Mouse (Mus musculus): ENCODE data around the gene Hmgb4. TPM values are rescaled to one million over a fixed set of nuclear protein-coding genes. Genes with fewer than 3 reads are reported as not detected.

Hmgb4 gene
- polyA plus RNA-seq, 1 experiment from 2014 or later: not detected

DNA sequence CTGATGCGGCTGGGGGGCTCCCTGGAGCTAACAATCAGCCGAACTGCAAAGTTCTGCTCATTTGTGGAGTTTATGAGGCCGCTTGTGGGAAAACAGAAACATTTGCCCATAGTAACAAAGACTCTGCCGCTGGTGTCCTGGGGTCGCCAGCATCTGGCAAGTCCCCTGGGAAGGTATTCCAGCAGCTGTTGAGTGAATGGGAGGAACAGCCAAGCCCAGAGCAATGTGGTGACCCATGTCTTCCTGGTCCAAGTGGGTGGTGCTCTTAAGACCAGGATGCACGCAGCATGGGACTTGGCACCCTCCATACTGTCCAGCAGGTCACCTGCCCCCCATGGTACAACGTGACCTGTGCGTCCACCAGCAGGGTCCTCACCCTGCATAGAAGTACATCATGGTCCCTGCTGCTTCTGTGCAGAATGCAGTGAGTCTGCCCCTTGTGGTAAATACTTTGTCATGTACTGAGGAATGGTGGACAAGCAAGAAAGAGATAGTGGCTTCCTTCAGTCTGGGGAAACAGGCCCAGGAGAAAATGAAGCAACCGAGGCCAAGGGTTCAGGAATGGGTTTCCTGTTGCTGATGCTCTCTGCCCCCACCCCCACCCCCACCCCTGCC, 8.6 kb upstream of the Hmgb4 start:
- Histone ChIP-seq H3K4me1 (replicated peaks) (0 out of 2 replicates have a peak, but pooled peaks cover 6% of the 10 kb centered on the region), H3K27ac (0 out of 2 replicates have a peak overlapping the region, but pooled peaks have one; percentile 26), H3K36me3 (no peaks in the 10 kb centered on the region), H3K9me3 (peaks cover 6% of the 10 kb centered on the region), H3K4me3 (replicated peaks) (no peak overlapping the region), H3K4me2 (no peak overlapping the region), H3K27me3 (no peaks in the 10 kb centered on the region; the same call in 1 of the 2 replicates), H3K9ac (replicated peaks) (no peak overlapping the region)
- ATAC-seq (ENCODE audit: insufficient number of reproducible peaks, insufficient read depth, low FRiP score, low TSS enrichment, low read depth): no peak
- WGBS: 62% methylated on average over 9 of the region's 9 CpGs

DNA sequence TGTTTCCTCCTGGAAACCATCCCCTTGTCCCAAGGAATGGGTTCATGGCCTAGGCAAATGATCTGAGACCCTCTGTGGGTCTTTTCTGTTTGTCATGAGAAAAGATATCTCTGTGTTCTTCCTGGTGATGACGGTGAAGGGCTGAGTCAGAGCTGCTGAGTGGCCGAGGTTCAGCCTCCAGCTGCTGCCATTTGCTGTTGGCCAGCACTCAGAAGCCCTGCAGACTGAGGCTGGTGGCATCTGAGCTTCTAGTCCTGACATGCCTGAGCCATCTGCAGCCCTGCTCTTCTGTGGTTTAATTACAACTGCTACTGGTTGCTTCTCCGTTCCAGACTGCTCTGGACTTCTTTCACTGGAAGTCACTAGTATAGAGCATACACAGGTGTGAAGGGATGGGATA, 4.6 kb upstream of the Hmgb4 start:
- WGBS: 76% methylated on average over 3 of the region's 3 CpGs
- Histone ChIP-seq H3K9ac (replicated peaks) (no peak overlapping the region), H3K27ac (no peak overlapping the region), H3K4me2 (no peak overlapping the region), H3K27me3 (no peaks in the 10 kb centered on the region), H3K9me3 (peaks cover 6% of the 10 kb centered on the region), H3K4me1 (replicated peaks) (0 out of 2 replicates have a peak, but pooled peaks cover 6% of the 10 kb centered on the region), H3K36me3 (no peaks in the 10 kb centered on the region), H3K4me3 (replicated peaks) (no peak overlapping the region)
- ATAC-seq (ENCODE audit: insufficient number of reproducible peaks, insufficient read depth, low FRiP score, low TSS enrichment, low read depth): no peak

DNA sequence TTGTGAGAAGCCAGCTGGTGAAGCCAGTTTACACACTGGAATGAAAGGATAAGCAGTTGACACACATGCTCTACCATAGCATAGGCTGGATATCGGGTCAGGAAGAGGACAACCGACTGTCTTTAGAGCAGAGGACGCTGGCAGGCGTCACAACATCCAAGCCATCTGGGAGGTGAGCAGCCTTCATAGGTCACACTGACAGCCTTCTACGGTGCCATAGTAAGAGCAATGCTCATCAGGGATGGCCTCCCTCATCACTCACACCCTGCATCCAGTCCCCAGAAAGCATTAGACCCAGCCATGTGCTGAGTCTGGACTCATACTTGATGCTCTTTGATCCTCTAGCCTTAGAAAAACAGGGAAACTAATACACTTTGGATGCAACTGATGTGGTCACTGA, 3.7 kb upstream of the Hmgb4 start:
- no peak overlapping the region for H3K9ac ChIP-seq (replicated peaks)
- no peaks in the 10 kb centered on the region for H3K27me3 ChIP-seq
- 92% methylated on average over 5 of the region's 5 CpGs for WGBS
- no peak overlapping the region for H3K4me3 ChIP-seq (replicated peaks)
- no peak for ATAC-seq (ENCODE audit: insufficient number of reproducible peaks, insufficient read depth, low FRiP score, low TSS enrichment, low read depth)
- peaks cover 6% of the 10 kb centered on the region for H3K9me3 ChIP-seq
- H3K36me3 ChIP-seq: no peaks in the 10 kb centered on the region
- no peak overlapping the region for H3K4me2 ChIP-seq
- H3K4me1 ChIP-seq (replicated peaks): 0 out of 2 replicates have a peak, but pooled peaks cover 6% of the 10 kb centered on the region
- H3K27ac ChIP-seq: no peak overlapping the region

DNA sequence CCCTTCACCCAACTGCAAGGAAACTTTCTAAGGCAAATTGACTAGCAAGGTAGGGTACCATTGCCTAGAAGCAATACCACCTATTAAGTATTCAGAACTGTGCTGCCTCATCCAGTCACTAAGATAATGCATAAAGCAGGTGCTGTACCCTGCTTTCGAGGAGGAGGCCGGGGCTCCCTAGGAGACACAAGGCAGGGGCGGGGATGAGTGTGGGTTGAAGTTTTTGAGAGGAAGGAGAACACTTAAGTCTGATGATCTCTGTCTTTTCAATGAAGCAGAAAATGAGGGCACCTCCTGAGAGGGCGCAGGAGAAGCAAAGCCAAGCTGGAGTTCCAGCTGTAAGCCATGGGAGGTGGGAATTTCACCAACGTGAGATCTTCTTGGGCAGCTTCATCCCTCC, 1.5 kb downstream of the Hmgb4 start:
- 82% methylated on average over 5 of the region's 5 CpGs for WGBS
- no peak overlapping the region for H3K4me2 ChIP-seq
- no peak for ATAC-seq (ENCODE audit: insufficient number of reproducible peaks, insufficient read depth, low FRiP score, low TSS enrichment, low read depth)
- H3K9ac ChIP-seq (replicated peaks): no peak overlapping the region
- no peak overlapping the region for H3K27ac ChIP-seq
- H3K9me3 ChIP-seq: no peaks in the 10 kb centered on the region
- H3K27me3 ChIP-seq: no peaks in the 10 kb centered on the region
- no peaks in the 10 kb centered on the region for H3K4me1 ChIP-seq (replicated peaks)
- H3K4me3 ChIP-seq (replicated peaks): no peak overlapping the region
- no peaks in the 10 kb centered on the region for H3K36me3 ChIP-seq

DNA sequence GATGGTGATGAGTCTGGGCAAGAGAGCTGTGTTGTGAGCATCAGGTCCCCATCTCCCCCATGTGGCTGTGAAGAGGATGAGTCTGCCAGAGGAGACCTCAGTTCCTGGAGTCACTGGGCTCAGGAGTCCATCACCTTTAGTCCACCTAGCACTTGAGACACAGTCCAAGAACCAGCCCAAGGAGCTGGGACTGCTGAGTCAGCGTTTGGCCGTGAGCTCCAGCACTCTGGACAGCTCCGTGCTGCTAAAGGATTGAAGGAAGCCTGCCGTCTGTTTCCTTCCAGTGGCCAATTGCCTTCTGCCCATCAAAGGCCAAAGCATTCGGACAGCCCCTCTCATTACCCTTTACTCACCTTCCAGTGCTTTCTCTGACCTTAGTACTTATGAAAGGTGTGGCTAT, 12.1 kb downstream of the Hmgb4 start:
- no peak overlapping the region for H3K27ac ChIP-seq
- ATAC-seq (ENCODE audit: insufficient number of reproducible peaks, insufficient read depth, low FRiP score, low TSS enrichment, low read depth): no peak
- no peak overlapping the region for H3K4me3 ChIP-seq (replicated peaks)
- H3K4me2 ChIP-seq: no peak overlapping the region
- H3K9ac ChIP-seq (replicated peaks): no peak overlapping the region
- 5% methylated on average over 5 of the region's 5 CpGs for WGBS
- H3K9me3 ChIP-seq: no peaks in the 10 kb centered on the region
- no peaks in the 10 kb centered on the region for H3K36me3 ChIP-seq
- no peaks in the 10 kb centered on the region; the same call in 1 of the 2 replicates for H3K27me3 ChIP-seq
- no peaks in the 10 kb centered on the region for H3K4me1 ChIP-seq (replicated peaks)

DNA sequence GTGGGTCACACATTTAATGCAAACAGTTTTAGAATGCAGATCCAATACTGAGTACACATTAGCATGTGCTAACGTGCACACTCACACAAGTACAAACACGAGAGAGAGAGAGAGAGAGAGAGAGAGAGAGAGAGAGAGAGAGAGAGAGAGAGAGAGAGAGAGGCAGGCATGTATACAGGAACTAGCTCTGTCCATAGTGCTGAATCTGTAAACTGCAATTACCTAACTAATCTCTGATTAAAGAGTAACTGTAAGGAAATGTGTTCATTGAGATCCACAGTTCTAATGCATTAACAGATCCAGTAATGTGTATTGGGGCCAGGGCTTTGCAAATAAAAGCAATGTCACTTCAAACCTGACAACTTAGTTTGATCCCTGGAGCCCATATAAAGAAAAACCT, 15.6 kb downstream of the Hmgb4 start:
- H3K36me3 ChIP-seq: no peaks in the 10 kb centered on the region
- no peak overlapping the region for H3K27ac ChIP-seq
- ATAC-seq (ENCODE audit: insufficient number of reproducible peaks, insufficient read depth, low FRiP score, low TSS enrichment, low read depth): no peak
- H3K4me3 ChIP-seq (replicated peaks): no peak overlapping the region
- no peaks in the 10 kb centered on the region for H3K9me3 ChIP-seq
- no peaks in the 10 kb centered on the region for H3K4me1 ChIP-seq (replicated peaks)
- H3K9ac ChIP-seq (replicated peaks): no peak overlapping the region
- H3K4me2 ChIP-seq: no peak overlapping the region
- H3K27me3 ChIP-seq: no peaks in the 10 kb centered on the region
- 40% methylated on average over 2 of the region's 2 CpGs for WGBS

DNA sequence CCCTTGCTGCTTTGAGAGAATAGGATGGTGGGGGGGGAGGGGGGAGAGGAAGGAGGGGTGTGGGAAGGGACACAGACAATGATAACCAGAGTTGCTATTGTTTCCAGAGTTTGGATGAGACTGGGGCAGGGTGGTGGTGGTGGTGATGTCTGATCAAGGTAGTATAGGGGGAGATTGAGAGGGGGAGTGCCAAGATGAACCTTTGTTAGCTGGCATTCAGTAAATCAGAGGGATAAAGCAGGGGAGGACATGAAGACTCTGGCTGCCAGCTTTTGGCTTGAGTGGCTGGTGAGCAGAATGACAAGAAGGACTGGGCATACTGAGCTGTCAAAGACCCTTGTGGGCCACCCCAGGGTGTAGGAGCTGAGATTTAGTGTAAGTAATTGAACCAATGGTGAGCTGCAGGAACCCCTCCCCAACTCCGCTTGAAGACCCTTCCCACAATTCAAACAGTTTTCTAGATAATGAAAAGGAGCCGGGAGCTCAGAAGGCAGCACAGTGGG, 18.9 kb downstream of the Hmgb4 start:
- WGBS: 83% methylated on average over 2 of the region's 2 CpGs
- Histone ChIP-seq H3K4me1 (replicated peaks) (no peaks in the 10 kb centered on the region), H3K4me3 (replicated peaks) (no peak overlapping the region), H3K27ac (no peak overlapping the region), H3K27me3 (0 out of 2 replicates have a peak, but pooled peaks cover 6% of the 10 kb centered on the region), H3K9ac (replicated peaks) (no peak overlapping the region), H3K4me2 (no peak overlapping the region), H3K9me3 (no peaks in the 10 kb centered on the region), H3K36me3 (no peaks in the 10 kb centered on the region)
- ATAC-seq (ENCODE audit: insufficient number of reproducible peaks, insufficient read depth, low FRiP score, low TSS enrichment, low read depth): no peak

DNA sequence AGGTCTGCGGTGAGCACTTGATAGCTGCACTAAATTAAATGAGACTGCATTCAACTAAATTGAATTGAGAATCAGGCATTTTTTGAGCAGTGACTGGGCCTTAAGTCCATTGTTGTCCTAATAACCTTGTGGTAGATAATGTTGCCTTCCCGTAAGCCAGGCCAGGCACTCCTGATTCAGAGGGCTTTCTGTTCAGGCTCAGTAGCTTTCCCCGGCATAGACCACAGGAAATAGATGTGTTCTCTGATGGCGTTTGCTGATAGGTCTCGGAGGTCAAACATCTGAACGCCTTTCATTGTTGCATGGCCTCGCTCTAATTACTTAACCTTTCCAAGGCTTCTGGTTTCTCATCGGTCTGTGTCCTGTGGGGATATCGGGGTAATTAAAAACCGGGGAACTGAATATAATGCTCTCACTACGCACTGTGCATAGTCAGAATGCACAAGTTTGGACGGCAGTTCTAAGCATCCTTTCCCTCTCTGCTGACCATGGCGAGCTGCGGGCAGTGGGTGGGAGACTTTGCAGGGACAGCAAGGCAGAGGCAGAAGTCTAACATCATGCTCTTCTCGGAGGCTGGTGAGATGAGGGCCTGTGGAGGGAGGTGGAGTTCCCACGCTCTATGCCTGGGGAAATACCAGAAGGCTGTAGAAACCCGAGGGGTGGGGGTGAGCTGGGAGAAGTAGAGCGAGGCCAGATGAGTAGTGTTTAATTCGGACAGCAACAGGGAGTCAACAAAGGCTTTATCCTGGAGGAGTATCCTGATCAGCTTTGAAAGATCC, 19.5 kb downstream of the Hmgb4 start:
- H3K27ac ChIP-seq: no peak overlapping the region
- no peak overlapping the region for H3K4me3 ChIP-seq (replicated peaks)
- H3K9me3 ChIP-seq: no peaks in the 10 kb centered on the region
- no peaks in the 10 kb centered on the region for H3K36me3 ChIP-seq
- 59% methylated on average over 19 of the region's 19 CpGs for WGBS
- H3K4me2 ChIP-seq: no peak overlapping the region
- ATAC-seq (ENCODE audit: insufficient number of reproducible peaks, insufficient read depth, low FRiP score, low TSS enrichment, low read depth): no peak
- H3K9ac ChIP-seq (replicated peaks): no peak overlapping the region
- 0 out of 2 replicates have a peak, but pooled peaks cover 6% of the 10 kb centered on the region for H3K27me3 ChIP-seq
- no peaks in the 10 kb centered on the region for H3K4me1 ChIP-seq (replicated peaks)

DNA sequence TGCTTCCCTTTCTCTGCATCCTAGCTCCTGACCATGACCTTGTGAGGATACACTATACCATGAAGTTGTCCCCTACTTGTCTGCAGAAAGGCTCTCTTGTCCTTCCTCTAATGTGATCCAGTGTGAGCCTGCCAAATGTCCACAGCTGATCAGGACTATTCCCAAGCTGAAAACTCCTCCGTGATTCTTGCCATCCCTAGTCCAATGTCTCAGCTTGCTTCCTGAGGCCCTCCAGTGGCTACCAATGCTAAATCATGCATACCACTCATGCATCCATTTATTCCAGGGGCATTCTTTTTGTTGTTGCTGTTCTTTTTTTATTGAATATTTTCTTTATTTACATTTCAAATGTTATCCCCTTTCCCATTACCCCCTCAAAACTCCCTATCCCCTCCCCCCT, 21.6 kb downstream of the Hmgb4 start:
- WGBS: 74% methylated on average over 1 of the region's 1 CpGs

DNA sequence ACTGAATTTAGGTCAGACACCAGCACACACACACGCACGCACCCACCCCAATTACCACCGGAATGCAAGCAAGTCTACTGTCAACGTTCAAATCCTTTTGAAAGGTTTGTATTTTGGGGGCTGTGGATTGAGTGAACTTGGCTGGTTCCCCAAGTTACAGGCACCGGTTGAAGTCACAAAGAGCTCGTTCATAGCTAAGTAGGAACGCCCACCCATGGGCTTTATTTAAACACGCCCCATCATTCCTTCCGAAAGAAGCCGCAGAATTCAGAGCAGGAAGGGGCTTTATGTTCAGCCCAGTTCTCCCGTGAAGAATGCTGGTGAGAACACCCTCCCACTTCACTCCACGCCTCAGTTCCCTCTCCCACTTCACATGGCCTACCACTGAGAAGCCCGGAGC, 27.3 kb downstream of the Hmgb4 start:
- WGBS: 86% methylated on average over 13 of the region's 13 CpGs
- Histone ChIP-seq H3K4me1 (replicated peaks) (peaks cover 4% of the 10 kb centered on the region), H3K9ac (replicated peaks) (no peak overlapping the region), H3K27me3 (no peaks in the 10 kb centered on the region; the same call in 1 of the 2 replicates), H3K9me3 (no peaks in the 10 kb centered on the region), H3K36me3 (no peaks in the 10 kb centered on the region), H3K27ac (no peak overlapping the region), H3K4me3 (replicated peaks) (no peak overlapping the region), H3K4me2 (no peak overlapping the region)
- ATAC-seq (ENCODE audit: insufficient number of reproducible peaks, insufficient read depth, low FRiP score, low TSS enrichment, low read depth): no peak

More for the DNA sequence above, 21.6 kb downstream of the Hmgb4 start:
- ATAC-seq (ENCODE audit: insufficient number of reproducible peaks, insufficient read depth, low FRiP score, low TSS enrichment, low read depth): no peak
- Histone ChIP-seq H3K4me2 (no peak overlapping the region), H3K4me3 (replicated peaks) (no peak overlapping the region), H3K36me3 (no peaks in the 10 kb centered on the region), H3K27ac (no peak overlapping the region), H3K4me1 (replicated peaks) (no peaks in the 10 kb centered on the region), H3K27me3 (0 out of 2 replicates have a peak, but pooled peaks cover 6% of the 10 kb centered on the region), H3K9me3 (no peaks in the 10 kb centered on the region), H3K9ac (replicated peaks) (no peak overlapping the region)
